Mouse (Mus musculus) ES-E14 (cell line): ENCODE measurements at regions not wholly inside any gene's neighbourhood (a gene's known extent, or its start where the extent isn't known, plus 50 kb on each side); places are given as distances from the start of the nearest gene placed in this dataset.

Source experiments
- DNase-seq: peaks from one replicate; pipeline ENCODE4 v3.0.0-alpha.2; 2013; ENCODE audit warnings: low read depth, low spot score
- H3K27ac ChIP-seq: 2 replicates; pipeline ENCODE4 v1.5.1; 2012; ENCODE audit warnings: low read depth, mild to moderate bottlenecking, low read length, moderate library complexity, mixed read lengths; ENCODE audit not compliant: poor library complexity, insufficient read depth, severe bottlenecking
- H3K36me3 ChIP-seq: 2 replicates; pipeline ENCODE4 v1.6.1; 2012; ENCODE audit warnings: mild to moderate bottlenecking, low read length, moderate library complexity, mixed read lengths; ENCODE audit not compliant: control insufficient read depth, poor library complexity, insufficient read depth, severe bottlenecking
- H3K4me1 ChIP-seq, 2 experiments: fragments of 150-350 bp in 1 of 2; sonication (generic) in 1 of 2; 2 replicates each; pipeline ENCODE4 v1.6.1; 2012; ENCODE audit warnings: low read length in 2 of 2, mild to moderate bottlenecking in 1 of 2, mixed read lengths in 1 of 2; ENCODE audit not compliant: control insufficient read depth in 2 of 2, insufficient read depth in 2 of 2, poor library complexity in 1 of 2
- H3K4me3 ChIP-seq, 2 experiments: fragments of 150-350 bp in 1 of 2; sonication (generic) in 1 of 2; 2 replicates each; pipeline ENCODE4 v1.5.1; 2012; ENCODE audit warnings: low read length in 2 of 2, low read depth in 1 of 2, mild to moderate bottlenecking in 1 of 2, mixed read lengths in 1 of 2; ENCODE audit not compliant: insufficient read depth in 1 of 2, poor library complexity in 1 of 2, severe bottlenecking in 1 of 2
- H3K9ac ChIP-seq: 2 replicates; pipeline ENCODE4 v1.6.1; 2012; ENCODE audit warnings: low read depth, mild to moderate bottlenecking, low read length, mixed read lengths; ENCODE audit not compliant: poor library complexity, insufficient read depth, severe bottlenecking
- H3K9me3 ChIP-seq: fragments of 150-350 bp; sonication (generic); 2 replicates; pipeline ENCODE4 v1.6.1; 2012; ENCODE audit warnings: low read depth, mild to moderate bottlenecking, low read length; ENCODE audit not compliant: control insufficient read depth, insufficient read depth
- CHD2 ChIP-seq: IDR thresholded peaks from 2 replicates; pipeline ENCODE4 v1.6.1; 2014; ENCODE audit warnings: mild to moderate bottlenecking, low read depth, low read length, inconsistent platforms
- HCFC1 ChIP-seq: IDR thresholded peaks from 2 replicates; pipeline ENCODE4 v1.6.1; 2012; ENCODE audit warnings: low read length, inconsistent platforms, borderline replicate concordance; ENCODE audit not compliant: insufficient read depth
- MAFK ChIP-seq: IDR thresholded peaks from 2 replicates; pipeline ENCODE4 v1.6.1; 2014; ENCODE audit warnings: mild to moderate bottlenecking, low read depth, low read length, inconsistent platforms; ENCODE audit not compliant: insufficient read depth
- ZC3H11A ChIP-seq: IDR thresholded peaks from 2 replicates; pipeline ENCODE4 v1.6.1; 2012; ENCODE audit warnings: low read depth, mild to moderate bottlenecking, inconsistent platforms, low read length, borderline replicate concordance
- ZNF384 ChIP-seq: IDR thresholded peaks from 2 replicates; pipeline ENCODE4 v1.6.1; 2012; ENCODE audit warnings: low read depth, low read length, inconsistent platforms
- in situ Hi-C, 2 experiments: fragments of 600-800 bp; cut with MboI; formaldehyde crosslinking; loops; one replicate each; pipeline ENCODE4 v1.15.1; 2025; ENCODE audit warnings: low sequenced_read_pairs in 2 of 2, inconsistent platforms in 1 of 2; ENCODE audit not compliant: unreplicated experiment in 2 of 2

- H3K4me1 ChIP-seq: peaks cover 0 to 2% of the 10 kb centered on the region in 2 experiments; a peak in 1 of 4 replicates
- DNase-seq: no peak
- H3K9ac ChIP-seq: no peak overlapping the region
- in situ Hi-C loops: no loop called here
- H3K36me3 ChIP-seq: no peaks in the 10 kb centered on the region
- H3K27ac ChIP-seq: no peak overlapping the region
- no peak overlapping the region for H3K4me3 ChIP-seq
- TF ChIP-seq MAFK (no peak), HCFC1 (no peak), ZC3H11A (no peak), ZNF384 (no peak), CHD2 (no peak)
- H3K9me3 ChIP-seq: no peaks in the 10 kb centered on the region
Observed at GRCm38 (mm10) chr10:117992317-117992716, 146.5 kb upstream of the Rap1b start.

- Histone ChIP-seq H3K9me3 (no peaks in the 10 kb centered on the region), H3K27ac (no peak overlapping the region), H3K36me3 (no peaks in the 10 kb centered on the region), H3K9ac (no peak overlapping the region), H3K4me3 (no peak overlapping the region), H3K4me1 (peaks cover 0 to 2% of the 10 kb centered on the region in 2 experiments; a peak in 1 of 4 replicates)
- in situ Hi-C loops: no loop called here
- TF ChIP-seq ZNF384: no peak
- TF ChIP-seq CHD2: no peak
- TF ChIP-seq HCFC1: no peak
- TF ChIP-seq MAFK: no peak
- TF ChIP-seq ZC3H11A: no peak
- no peak for DNase-seq
Observed at GRCm38 (mm10) chr10:117993809-117994208, 147.8 kb upstream of the Mdm1 start.

- no peak for DNase-seq
- H3K9me3 ChIP-seq: no peaks in the 10 kb centered on the region
- no peak overlapping the region for H3K9ac ChIP-seq
- H3K4me1 ChIP-seq: peaks cover 0 to 2% of the 10 kb centered on the region in 2 experiments; a peak in 1 of 4 replicates
- in situ Hi-C loops: no loop called here
- TF ChIP-seq CHD2 (no peak), ZNF384 (no peak), MAFK (no peak), ZC3H11A (no peak), HCFC1 (no peak)
- H3K4me3 ChIP-seq: no peak overlapping the region
- H3K36me3 ChIP-seq: no peaks in the 10 kb centered on the region
- H3K27ac ChIP-seq: no peak overlapping the region
Observed at GRCm38 (mm10) chr10:117994768-117995167, 146.8 kb upstream of the Mdm1 start.

GRCm38 (mm10) chr10:117997796-117998195 lies 143.8 kb upstream of the Mdm1 start:
- TF ChIP-seq ZNF384 (no peak), ZC3H11A (no peak), HCFC1 (no peak), CHD2 (no peak), MAFK (no peak)
- Histone ChIP-seq H3K9ac (no peak overlapping the region), H3K4me1 (peaks cover 0 to 6% of the 10 kb centered on the region in 2 experiments; a peak in 1 of 4 replicates), H3K27ac (no peak overlapping the region), H3K4me3 (no peak overlapping the region), H3K9me3 (no peaks in the 10 kb centered on the region), H3K36me3 (no peaks in the 10 kb centered on the region)
- no peak for DNase-seq
- in situ Hi-C loops: no loop called here

DNA sequence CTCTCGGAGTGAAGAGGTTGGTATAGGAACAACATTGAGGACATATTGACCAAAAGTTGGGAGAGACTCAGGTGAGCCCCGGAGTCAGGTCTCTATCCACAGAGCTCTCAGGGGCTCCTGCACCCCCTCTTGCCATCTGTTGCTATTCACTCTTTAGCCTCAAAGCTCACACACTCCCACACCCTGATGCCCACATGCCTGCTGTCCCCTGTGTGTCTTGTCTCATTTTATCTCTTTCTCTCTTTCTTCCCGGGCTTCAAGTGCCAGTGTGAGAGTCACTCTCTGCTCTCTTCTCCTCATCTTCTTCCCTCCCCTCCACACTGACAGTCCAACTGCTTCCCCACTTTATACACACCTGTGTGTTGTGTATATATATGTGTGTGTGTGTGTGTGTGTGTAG lies 141.0 kb upstream of the Mdm1 start:
- Histone ChIP-seq H3K9me3 (no peaks in the 10 kb centered on the region), H3K4me3 (no peak overlapping the region), H3K4me1 (peaks cover 1 to 5% of the 10 kb centered on the region in 2 experiments; a peak in 1 of 4 replicates), H3K27ac (no peak overlapping the region), H3K36me3 (no peaks in the 10 kb centered on the region), H3K9ac (no peak overlapping the region)
- no peak for TF ChIP-seq ZNF384
- TF ChIP-seq HCFC1: no peak
- TF ChIP-seq ZC3H11A: no peak
- no peak for TF ChIP-seq MAFK
- no peak for TF ChIP-seq CHD2
- in situ Hi-C loops: no loop called here
- DNase-seq: no peak
